ENCODE assay signal across 16 mouse cellular contexts in the genomic region with DNA sequence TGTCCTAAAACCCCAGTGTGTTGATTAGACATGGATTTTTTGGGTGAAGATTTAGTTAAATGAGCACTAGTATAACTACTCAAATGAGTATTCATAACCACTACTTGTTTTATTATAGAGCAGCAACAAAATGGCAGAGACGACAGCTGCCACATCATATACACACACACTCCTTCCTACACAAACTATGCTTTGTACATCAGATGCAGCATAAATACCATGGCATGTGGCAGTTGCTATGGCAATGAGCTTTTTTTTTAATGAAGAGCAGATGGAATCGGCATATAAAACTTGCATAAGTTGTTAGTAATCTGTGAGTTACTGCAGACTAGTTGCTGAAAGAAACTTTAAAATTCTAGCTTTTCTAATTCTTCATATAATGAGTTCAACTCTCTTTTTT.
DNase-seq lines count a peak whose midpoint lies in the region; ATAC-seq and TF ChIP-seq lines count a peak whose summit lies in the region.
"Had no signal": no experiment of that assay in that cellular context is flagged by ENCODE, and none has a peak within 500 bp of the region (broad histone marks: within the 10 kb centered on the region; RNA-seq: fewer than 3 reads in every experiment).

No protein-coding gene starts in this region.

- no peak overlapping the region for H3K4me3 ChIP-seq in forebrain, postnatal 0 days (ENCODE audit: low read depth, low read length)
- H3K4me3 ChIP-seq: embryonic facial prominence, embryonic 12.5 days; heart, embryonic 10.5 days; neural tube, embryonic 12.5 days had no signal

- DNase-seq in left cerebral cortex, adult 11 months (ENCODE audit: low spot score) = peak; percentile 40
- no peak for DNase-seq in left cerebral cortex, postnatal 4 days
- DNase-seq in brain, embryonic 18.5 days (ENCODE audit: low read depth, low spot score) = peak; percentile 64
- DNase-seq in forebrain, postnatal 0 days = peak; percentile 73
- DNase-seq in left cerebral cortex, postnatal 25 days (ENCODE audit: low spot score in 2 of 2) = peak; percentile 46 to 91
- DNase-seq in urinary bladder, postnatal 10 days (ENCODE audit: low spot score) = no peak
- DNase-seq in heart, postnatal 25 days (ENCODE audit: low spot score) = no peak
- DNase-seq: adrenal gland, postnatal 10 days; cerebellum, adult 18-20 months; kidney, adult 18-20 months; lung, adult 18-20 months had no signal

- H3K4me2 ChIP-seq in forebrain, postnatal 0 days (ENCODE audit: low read depth) = no peak overlapping the region
- H3K4me2 ChIP-seq: embryonic facial prominence, embryonic 12.5 days; neural tube, embryonic 12.5 days had no signal

- intact Hi-C loops in left cerebral cortex, postnatal 4 days (cut with DNase I) = no loop called here
- intact Hi-C loops in left cerebral cortex, postnatal 25 days (cut with DNase I) = loop anchor here (5.0 to 10.0 kb wide), 3 partner anchors 193 to 563 kb away; no protein-coding TSS in a partner anchor
- intact Hi-C loops in heart, postnatal 25 days (cut with DNase I) = no loop called here

- H3K9me3 ChIP-seq in forebrain, postnatal 0 days (ENCODE audit: low read length) = no peaks in the 10 kb centered on the region
- H3K9me3 ChIP-seq: embryonic facial prominence, embryonic 12.5 days; heart, embryonic 10.5 days; neural tube, embryonic 12.5 days had no signal

- H3K27ac ChIP-seq in forebrain, postnatal 0 days (ENCODE audit: low read depth, low read length) = peak overlapping the region; percentile 60
- H3K27ac ChIP-seq: embryonic facial prominence, embryonic 12.5 days; heart, embryonic 10.5 days; neural tube, embryonic 12.5 days had no signal

- ATAC-seq in forebrain, postnatal 0 days = peak; percentile 91
- ATAC-seq: Patski had no signal

- no peak overlapping the region for H3K9ac ChIP-seq in forebrain, postnatal 0 days
- H3K9ac ChIP-seq: embryonic facial prominence, embryonic 12.5 days; neural tube, embryonic 12.5 days had no signal

- no peaks in the 10 kb centered on the region for H3K36me3 ChIP-seq in forebrain, postnatal 0 days (ENCODE audit: insufficient read depth)
- H3K36me3 ChIP-seq: embryonic facial prominence, embryonic 12.5 days; heart, embryonic 10.5 days; neural tube, embryonic 12.5 days had no signal

- no peaks in the 10 kb centered on the region for H3K4me1 ChIP-seq in forebrain, postnatal 0 days (ENCODE audit: insufficient read depth)
- H3K4me1 ChIP-seq: embryonic facial prominence, embryonic 12.5 days; heart, embryonic 10.5 days; neural tube, embryonic 12.5 days had no signal

- TF ChIP-seq CTCF in forebrain, postnatal 0 days (IDR thresholded peaks at IDR 0.05; ENCODE audit: low read depth) = no peak

- WGBS in forebrain, postnatal 0 days = 37% methylated on average over 2 of the region's 2 CpGs

- no peaks in the 10 kb centered on the region for H3K27me3 ChIP-seq in forebrain, postnatal 0 days (ENCODE audit: insufficient read depth, low read length)
- H3K27me3 ChIP-seq: CH12.LX; embryonic facial prominence, embryonic 12.5 days; neural tube, embryonic 12.5 days; Patski had no signal

Comparison
In these comparisons a context has a peak if more than half of its experiments do, and no peak if none do; other contexts are left out.
1. DNase-seq: peak in left cerebral cortex, adult 11 months (single experiment), brain, embryonic 18.5 days (single experiment), forebrain, postnatal 0 days (single experiment) and left cerebral cortex, postnatal 25 days (2 of 2); none in left cerebral cortex, postnatal 4 days (single experiment), urinary bladder, postnatal 10 days (single experiment) and heart, postnatal 25 days (single experiment).